Mouse (Mus musculus) midbrain, postnatal 0 days (tissue): Measurements from ENCODE around the gene Mocs1. TPM values are rescaled to one million over a fixed set of nuclear protein-coding genes. Genes with fewer than 3 reads are reported as not detected.
"Not testable (repeated sequence)": the region's sequence is repeated elsewhere in the genome, so short reads cannot be mapped to it uniquely, and the experiment has no call there.

Experiments
- ATAC-seq: fragments of 200-750 bp; cut with Nextera tagmentation; 2 replicates; pipeline ENCODE4 v1.8.0; 2017; ENCODE audit warnings: moderate number of reproducible peaks, mild to moderate bottlenecking, moderate TSS enrichment, moderate library complexity; ENCODE audit not compliant: low FRiP score
- DNase-seq: peaks from one replicate; pipeline ENCODE4 v3.0.0-alpha.2; 2015; ENCODE audit warnings: low spot score
- H3K27ac ChIP-seq: fragments of 300-500 bp; sonication (generic); 2 replicates; pipeline ENCODE4 v1.5.1; 2014; ENCODE audit warnings: low read depth, mild to moderate bottlenecking, low read length, mixed read lengths
- H3K27me3 ChIP-seq: fragments of 300-500 bp; sonication (generic); 2 replicates; pipeline ENCODE4 v1.6.1; 2014; ENCODE audit warnings: low read length, control low read depth, mixed read lengths; ENCODE audit not compliant: insufficient read depth
- H3K36me3 ChIP-seq: fragments of 300-500 bp; sonication (generic); 2 replicates; pipeline ENCODE4 v1.6.1; 2014; ENCODE audit warnings: low read length, control low read depth, mixed read lengths; ENCODE audit not compliant: insufficient read depth
- H3K4me1 ChIP-seq: fragments of 300-500 bp; sonication (generic); 2 replicates; pipeline ENCODE4 v1.6.1; 2014; ENCODE audit warnings: mild to moderate bottlenecking, control low read depth, antibody characterized with exemption, low read length, mixed read lengths; ENCODE audit not compliant: insufficient read depth
- H3K4me2 ChIP-seq: fragments of 300-500 bp; sonication (generic); 2 replicates; pipeline ENCODE4 v1.6.1; 2014; ENCODE audit warnings: low read depth, mild to moderate bottlenecking, low read length, mixed read lengths; ENCODE audit not compliant: poor library complexity, severe bottlenecking
- H3K4me3 ChIP-seq: fragments of 300-500 bp; sonication (generic); 2 replicates; pipeline ENCODE4 v1.5.1; 2014; ENCODE audit warnings: low read depth, mild to moderate bottlenecking, low read length, moderate library complexity
- H3K9ac ChIP-seq: fragments of 300-500 bp; sonication (generic); replicated peaks from 2 replicates; pipeline ENCODE4 v1.6.1; 2014; ENCODE audit warnings: mild to moderate bottlenecking, low read length, moderate library complexity, mixed read lengths; ENCODE audit not compliant: poor library complexity, severe bottlenecking
- H3K9me3 ChIP-seq: fragments of 300-500 bp; sonication (generic); 2 replicates; pipeline ENCODE4 v1.6.1; 2016; ENCODE audit warnings: low read length, control low read depth
- CTCF ChIP-seq: IDR thresholded peaks from 2 replicates; pipeline ENCODE4 v1.5.1; 2016; ENCODE audit warnings: antibody characterized with exemption, mild to moderate bottlenecking
- WGBS: fragments of 180-500 bp; shearing (Covaris S2); extraction: QIAGEN DNeasy Blood & Tissue Kit; methylation state at CpG from one replicate; pipeline ENCODE4 v1.1.7; 2014; 5-methylcytosine and 5-hydroxymethylcytosine counted together
- polyA plus RNA-seq: library from polyadenylated mRNA; unstranded; fragments of >200 nt; fragmentation: Nextera tagmentation; extraction: Ambion mirVana; gene quantifications from 2 replicates; pipeline ENCODE4 v1.2.1, GENCODE M21; 2015
- total RNA-seq: library from RNA; depleted of rRNA; stranded (reverse); fragments of >200 nt; gene quantifications from 2 replicates; pipeline ENCODE4 v1.2.3, GENCODE M21; 2014

The Mocs1 gene
- total and polyA plus RNA-seq, 2 experiments from 2014 or later = 5.2 to 8.6 TPM

DNA sequence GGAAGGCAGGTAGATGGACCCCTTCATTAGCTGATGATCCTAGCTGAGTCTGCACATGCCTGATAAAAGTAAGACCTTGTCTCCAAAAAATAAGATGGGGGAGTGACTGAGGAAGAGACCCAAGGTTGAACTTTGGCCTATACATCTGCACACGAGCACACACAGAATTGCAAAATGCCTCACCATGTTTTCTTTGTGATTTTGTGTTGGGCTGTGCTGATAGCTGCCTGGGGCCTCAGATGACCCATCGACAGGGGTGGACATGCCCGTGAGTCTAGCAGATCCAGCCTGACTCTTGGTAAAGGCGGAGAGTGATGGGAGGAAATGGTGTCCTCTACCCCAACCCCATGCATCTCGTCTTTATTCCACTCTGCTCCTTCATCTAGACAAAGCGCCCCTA lies 6.1 kb downstream of the Mocs1 start:
- no peaks in the 10 kb centered on the region for H3K9me3 ChIP-seq
- TF ChIP-seq CTCF = no peak
- H3K9ac ChIP-seq = no peak overlapping the region
- no peak overlapping the region for H3K4me3 ChIP-seq
- H3K36me3 ChIP-seq = peaks cover 4% of the 10 kb centered on the region; the same call in 1 of the 2 replicates
- H3K27ac ChIP-seq = no peak overlapping the region
- WGBS = 75% methylated on average over 6 of the region's 6 CpGs
- ATAC-seq (no peak), DNase-seq (no peak)
- H3K27me3 ChIP-seq = no peaks in the 10 kb centered on the region
- H3K4me1 ChIP-seq = peaks cover 3% of the 10 kb centered on the region; the same call in 1 of the 2 replicates
- H3K4me2 ChIP-seq = no peak overlapping the region

- Histone ChIP-seq H3K4me1 (no peaks in the 10 kb centered on the region), H3K4me2 (no peak overlapping the region), H3K27ac (no peak overlapping the region), H3K9me3 (no peaks in the 10 kb centered on the region), H3K4me3 (no peak overlapping the region), H3K27me3 (no peaks in the 10 kb centered on the region), H3K9ac (no peak overlapping the region), H3K36me3 (peaks cover 5% of the 10 kb centered on the region)
- DNase-seq (no peak), ATAC-seq (no peak)
- TF ChIP-seq CTCF = no peak
- 94% methylated on average over 10 of the region's 10 CpGs for WGBS
Observed at GRCm38 (mm10) chr17:49435081-49435480, 6.9 kb downstream of the Mocs1 start.

GRCm38 (mm10) chr17:49436631-49437030 lies 8.5 kb downstream of the Mocs1 start:
- no peaks in the 10 kb centered on the region for H3K27me3 ChIP-seq
- H3K9ac ChIP-seq = no peak overlapping the region
- H3K4me3 ChIP-seq = no peak overlapping the region
- H3K4me1 ChIP-seq = no peaks in the 10 kb centered on the region
- 74% methylated on average over 6 of the region's 6 CpGs for WGBS
- DNase-seq (no peak), ATAC-seq (no peak)
- peaks cover 10% of the 10 kb centered on the region for H3K36me3 ChIP-seq
- H3K9me3 ChIP-seq = no peaks in the 10 kb centered on the region
- H3K27ac ChIP-seq = no peak overlapping the region
- no peak for TF ChIP-seq CTCF
- no peak overlapping the region for H3K4me2 ChIP-seq

- H3K27ac ChIP-seq, ATAC-seq, H3K9ac ChIP-seq, H3K4me1 ChIP-seq, H3K4me2 ChIP-seq, H3K4me3 ChIP-seq, H3K9me3 ChIP-seq, DNase-seq, H3K27me3 ChIP-seq: not testable (repeated sequence)
- peaks cover 10% of the 10 kb centered on the region for H3K36me3 ChIP-seq
Observed at GRCm38 (mm10) chr17:49437306-49437705, 9.1 kb downstream of the Mocs1 start.

GRCm38 (mm10) chr17:49438822-49439574 lies 10.8 kb downstream of the Mocs1 start:
- Histone ChIP-seq H3K9me3 (no peaks in the 10 kb centered on the region), H3K4me3 (no peak overlapping the region), H3K4me2 (no peak overlapping the region), H3K27ac (no peak overlapping the region), H3K4me1 (no peaks in the 10 kb centered on the region), H3K27me3 (no peaks in the 10 kb centered on the region), H3K36me3 (peaks cover 10% of the 10 kb centered on the region), H3K9ac (no peak overlapping the region)
- DNase-seq (no peak), ATAC-seq (no peak)
- TF ChIP-seq CTCF = no peak
- WGBS = 81% methylated on average over 12 of the region's 12 CpGs

GRCm38 (mm10) chr17:49439706-49440105 lies 11.5 kb downstream of the Mocs1 start:
- no peaks in the 10 kb centered on the region for H3K4me1 ChIP-seq
- H3K4me2 ChIP-seq = no peak overlapping the region
- no peak overlapping the region for H3K9ac ChIP-seq
- no peak for TF ChIP-seq CTCF
- H3K9me3 ChIP-seq = no peaks in the 10 kb centered on the region
- H3K4me3 ChIP-seq = no peak overlapping the region
- ATAC-seq (0 out of 2 replicates have a peak, but pooled peaks have one; percentile 13), DNase-seq (no peak)
- H3K36me3 ChIP-seq = peaks cover 10% of the 10 kb centered on the region; the same call in 1 of the 2 replicates
- no peaks in the 10 kb centered on the region for H3K27me3 ChIP-seq
- no peak overlapping the region for H3K27ac ChIP-seq
- 94% methylated on average over 4 of the region's 4 CpGs for WGBS
